Mouse (Mus musculus) Patski (cell line): Measurements from ENCODE around the gene Btbd11. TPM values are rescaled to one million over a fixed set of nuclear protein-coding genes. Genes with fewer than 3 reads are reported as not detected.

Source experiments
- ATAC-seq: fragments of 100-300 bp; one replicate; pipeline ENCODE4 v1.8.0; 2021
- CTCF ChIA-PET: fragments of 350-600 bp; sonication (Branson Sonifier 250); formaldehyde crosslinking; loops from one replicate; lab custom pipeline; 2022; ENCODE audit warnings: inconsistent platforms; lab: Charles Lee
- POLR2A ChIA-PET: fragments of 350-600 bp; sonication (Branson Sonifier 250); formaldehyde crosslinking; loops from one replicate; lab custom pipeline; 2022; ENCODE audit warnings: antibody characterized with exemption, inconsistent platforms; lab: Charles Lee
- DNase-seq: peaks from one replicate; pipeline ENCODE4 v3.0.0-alpha.2; 2011; ENCODE audit warnings: low read depth, low spot score
- H3K27me3 ChIP-seq: fragments of 371-371 bp; one replicate; pipeline ENCODE4 v1.5.1; 2021
- CTCF ChIP-seq: fragments of 100-300 bp; IDR thresholded peaks from one replicate; pipeline ENCODE4 v1.5.1; 2021
- in situ Hi-C: fragments of 300-500 bp; cut with MboI; formaldehyde crosslinking; loops from 3 replicates; pipeline ENCODE4 v1.11.1; 2018; ENCODE audit warnings: low pct_unique_long_range_greater_than_20kb, mixed read lengths
- polyA plus RNA-seq: library from polyadenylated mRNA; unstranded; gene quantifications from one replicate; pipeline ENCODE4 v1.2.3, GENCODE M21; 2021

Btbd11 gene
- polyA plus RNA-seq: 3.5 TPM

- TF ChIP-seq CTCF: no peak
- peaks cover 7% of the 10 kb centered on the region for H3K27me3 ChIP-seq
- peak; percentile 55 for DNase-seq
- ChIA-PET CTCF (no interaction called here), POLR2A (interaction anchor here (0.5 to 1.3 kb wide), 3 partner anchors 19 to 127 kb away, joined by 3 to 4 read pairs (median 3); no protein-coding TSS in a partner anchor)
- in situ Hi-C loops: loop anchor here (5.0 kb wide), 1 partner anchor 256 kb away; no protein-coding TSS in a partner anchor
- peak; percentile 94 for ATAC-seq
These were observed at the start of gene Btbd11 for GRCm38 (mm10) chr10:85386605-85387218. Btbd11 (plus strand) TSS chr10:85386814.

GRCm38 (mm10) chr10:85338733-85339132 lies 47.9 kb upstream of the Btbd11 start:
- in situ Hi-C loops: no loop called here
- ChIA-PET POLR2A (no interaction called here), CTCF (no interaction called here)
- no peak for TF ChIP-seq CTCF
- no peak for DNase-seq
- H3K27me3 ChIP-seq: peaks cover 17% of the 10 kb centered on the region
- ATAC-seq: no peak

GRCm38 (mm10) chr10:85341867-85342266 lies 44.7 kb upstream of the Btbd11 start:
- ATAC-seq (no peak), DNase-seq (no peak)
- ChIA-PET CTCF (no interaction called here), POLR2A (no interaction called here)
- peak; percentile 34 for TF ChIP-seq CTCF
- in situ Hi-C loops: no loop called here
- H3K27me3 ChIP-seq: peaks cover 10% of the 10 kb centered on the region

GRCm38 (mm10) chr10:85347171-85347570 lies 39.4 kb upstream of the Btbd11 start:
- in situ Hi-C loops: no loop called here
- ChIA-PET POLR2A (no interaction called here), CTCF (no interaction called here)
- no peaks in the 10 kb centered on the region for H3K27me3 ChIP-seq
- ATAC-seq (no peak), DNase-seq (no peak)
- TF ChIP-seq CTCF: no peak

- ATAC-seq (no peak), DNase-seq (no peak)
- H3K27me3 ChIP-seq: no peaks in the 10 kb centered on the region
- ChIA-PET POLR2A (no interaction called here), CTCF (interaction anchor here (1.0 kb wide), 1 partner anchor 42 kb away, joined by 3 read pairs; no protein-coding TSS in a partner anchor)
- no peak for TF ChIP-seq CTCF
- in situ Hi-C loops: no loop called here
These were observed 34.1 kb upstream of the Btbd11 start for GRCm38 (mm10) chr10:85352505-85352904.

GRCm38 (mm10) chr10:85354270-85354669 lies 32.3 kb upstream of the Btbd11 start:
- CTCF ChIA-PET: no interaction called here
- POLR2A ChIA-PET: no interaction called here
- TF ChIP-seq CTCF: no peak
- in situ Hi-C loops: no loop called here
- DNase-seq (no peak), ATAC-seq (no peak)
- H3K27me3 ChIP-seq: no peaks in the 10 kb centered on the region

GRCm38 (mm10) chr10:85359501-85360066 lies 27.0 kb upstream of the Btbd11 start:
- POLR2A ChIA-PET: no interaction called here
- peaks cover 4% of the 10 kb centered on the region for H3K27me3 ChIP-seq
- in situ Hi-C loops: no loop called here
- DNase-seq (no peak), ATAC-seq (no peak)
- no peak for TF ChIP-seq CTCF
- CTCF ChIA-PET: no interaction called here

GRCm38 (mm10) chr10:85362766-85363442 lies 23.7 kb upstream of the Btbd11 start:
- ChIA-PET CTCF (no interaction called here), POLR2A (no interaction called here)
- no peak for TF ChIP-seq CTCF
- no peak for DNase-seq
- H3K27me3 ChIP-seq: peaks cover 7% of the 10 kb centered on the region
- no peak for ATAC-seq
- in situ Hi-C loops: no loop called here

GRCm38 (mm10) chr10:85366876-85367275 lies 19.7 kb upstream of the Btbd11 start:
- in situ Hi-C loops: no loop called here
- TF ChIP-seq CTCF: no peak
- no peak for ATAC-seq
- DNase-seq: no peak
- ChIA-PET POLR2A (no interaction called here), CTCF (no interaction called here)
- H3K27me3 ChIP-seq: peaks cover 4% of the 10 kb centered on the region

- CTCF ChIA-PET: no interaction called here
- TF ChIP-seq CTCF: no peak
- DNase-seq: no peak
- H3K27me3 ChIP-seq: no peaks in the 10 kb centered on the region
- in situ Hi-C loops: no loop called here
- ATAC-seq: no peak
- POLR2A ChIA-PET: interaction anchor here (0.6 kb wide), 1 partner anchor 125 kb away, joined by 7 read pairs; no protein-coding TSS in a partner anchor
These were observed 15.3 kb upstream of the Btbd11 start for GRCm38 (mm10) chr10:85371309-85371708.

- ChIA-PET POLR2A (interaction anchor here (0.6 kb wide), 1 partner anchor 124 kb away, joined by 7 read pairs; no protein-coding TSS in a partner anchor), CTCF (no interaction called here)
- DNase-seq (no peak), ATAC-seq (no peak)
- in situ Hi-C loops: no loop called here
- no peaks in the 10 kb centered on the region for H3K27me3 ChIP-seq
- TF ChIP-seq CTCF: no peak
These were observed 14.5 kb upstream of the Btbd11 start for GRCm38 (mm10) chr10:85372108-85372507.
